Mouse (Mus musculus) neural tube, postnatal 0 days (tissue): ENCODE data around the gene Ifna7. TPM values are rescaled to one million over a fixed set of nuclear protein-coding genes. Genes with fewer than 3 reads are reported as not detected.

ENCODE experiments used
- polyA plus RNA-seq: library from polyadenylated mRNA; unstranded; fragments of >200 nt; fragmentation: Nextera tagmentation; extraction: Ambion mirVana; gene quantifications from 2 replicates; pipeline ENCODE4 v1.2.1, GENCODE M21; 2015

Gene Ifna7
- polyA plus RNA-seq, 1 experiment from 2014 or later, result not detected

Other genes starting within 250 kb of the Ifna7 start
- gene Ifna14, start 244.4 kb upstream of the Ifna7 start, polyA plus RNA-seq, result not detected in 2 replicates
- gene Ifna9, start 223.8 kb upstream of the Ifna7 start, polyA plus RNA-seq, result not detected in 2 replicates
- not detected in 2 replicates for gene Ifna12, start 212.9 kb upstream of the Ifna7 start, polyA plus RNA-seq
- gene C87499, start 181.8 kb upstream of the Ifna7 start, polyA plus RNA-seq, result not detected in 2 replicates
- not detected in 2 replicates for gene Ifna13, start 171.8 kb upstream of the Ifna7 start, polyA plus RNA-seq
- not detected in 2 replicates for gene Ifna16, start 139.3 kb upstream of the Ifna7 start, polyA plus RNA-seq
- gene Ifna2, start 132.3 kb upstream of the Ifna7 start, polyA plus RNA-seq, result not detected in 2 replicates
- not detected in 2 replicates for gene Ifnab, start 124.9 kb upstream of the Ifna7 start, polyA plus RNA-seq
- gene Gm26566, start 94.4 kb upstream of the Ifna7 start, polyA plus RNA-seq, result 0.15 and 1.1 TPM in 2 replicates
- gene Klhl9, start 93.8 kb upstream of the Ifna7 start, polyA plus RNA-seq, result 68.0 and 72.4 TPM in 2 replicates
- not detected in 2 replicates for gene Gm13271, start 61.4 kb upstream of the Ifna7 start, polyA plus RNA-seq
- not detected in 2 replicates for gene Gm13283, start 56.1 kb upstream of the Ifna7 start, polyA plus RNA-seq
- gene Gm13290, start 42.4 kb upstream of the Ifna7 start, polyA plus RNA-seq, result 0.23 TPM in 1 of 2 replicates, not detected in the other
- not detected in 2 replicates for gene Gm13289, start 39.3 kb upstream of the Ifna7 start, polyA plus RNA-seq
- gene Gm13272, start 36.4 kb upstream of the Ifna7 start, polyA plus RNA-seq, result not detected in 2 replicates
- gene Ifnz, start 34.1 kb upstream of the Ifna7 start, polyA plus RNA-seq, result not detected in 2 replicates
- gene Gm13276, start 30.5 kb upstream of the Ifna7 start, polyA plus RNA-seq, result not detected in 2 replicates
- gene Gm13277, start 27.6 kb upstream of the Ifna7 start, polyA plus RNA-seq, result not detected in 2 replicates
- not detected in 2 replicates for gene Gm13278, start 24.7 kb upstream of the Ifna7 start, polyA plus RNA-seq
- gene Gm13275, start 21.7 kb upstream of the Ifna7 start, polyA plus RNA-seq, result not detected in 2 replicates
- not detected in 2 replicates for gene Gm13279, start 18.8 kb upstream of the Ifna7 start, polyA plus RNA-seq
- 0.22 and 0.46 TPM in 2 replicates for gene Gm13285, start 16.6 kb upstream of the Ifna7 start, polyA plus RNA-seq
- not detected in 2 replicates for gene Gm13287, start 13.0 kb upstream of the Ifna7 start, polyA plus RNA-seq
- not detected in 2 replicates for gene Gm13288, start 10.7 kb upstream of the Ifna7 start, polyA plus RNA-seq
- gene Ifna11, start 3.7 kb downstream of the Ifna7 start, polyA plus RNA-seq, result not detected in 2 replicates
- gene Ifna6, start 11.2 kb downstream of the Ifna7 start, polyA plus RNA-seq, result not detected in 2 replicates
- gene Ifna5, start 19.3 kb downstream of the Ifna7 start, polyA plus RNA-seq, result not detected in 2 replicates
- not detected in 2 replicates for gene Ifna4, start 25.6 kb downstream of the Ifna7 start, polyA plus RNA-seq
- not detected in 2 replicates for gene Ifna1, start 33.9 kb downstream of the Ifna7 start, polyA plus RNA-seq
- not detected in 2 replicates for gene Ifne, start 64.0 kb downstream of the Ifna7 start, polyA plus RNA-seq